Mouse (Mus musculus) urinary bladder, postnatal 10 days (tissue): ENCODE measurements around the gene Haus5.

ENCODE experiments used
- DNase-seq: peaks from one replicate; pipeline ENCODE4 v3.0.0; 2022; ENCODE audit warnings: low spot score

Haus5 gene

DNA sequence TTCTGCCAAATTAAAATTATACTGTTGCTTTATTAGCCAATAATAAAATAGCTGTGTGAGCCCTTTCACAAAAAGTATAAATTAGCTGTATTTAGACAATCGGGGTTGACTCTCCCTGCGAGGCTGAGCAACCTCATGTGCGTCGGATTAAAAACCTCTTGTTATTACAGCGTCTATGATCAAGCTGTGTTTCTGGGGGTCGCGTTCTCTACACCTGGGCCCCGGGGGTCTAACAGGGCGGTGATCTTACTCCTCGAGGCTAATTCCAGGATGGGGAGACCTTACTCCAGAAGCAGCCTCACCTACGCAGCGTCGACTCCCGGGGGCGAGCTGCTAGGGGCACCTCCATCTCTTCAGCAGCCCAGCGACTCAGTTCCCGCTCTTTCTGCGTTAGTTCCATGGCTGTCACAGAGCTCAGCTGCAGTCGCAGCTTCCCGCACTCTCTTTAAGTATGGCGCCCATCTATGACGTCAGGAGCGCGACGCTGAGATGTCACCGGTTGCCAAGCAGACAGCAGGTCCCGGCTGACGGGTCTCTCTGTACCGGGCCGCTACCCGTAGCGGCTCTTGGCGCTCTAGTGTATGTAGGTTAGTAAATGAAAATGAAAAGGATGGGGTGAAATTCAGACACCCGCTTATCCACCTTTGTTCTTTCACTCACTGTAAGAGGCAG, at the start of gene Haus5:
TSS of gene Haus5 (minus strand) at position 466 of the 672 bp plus-strand sequence.
- peak; percentile 65 for DNase-seq

GRCm38 (mm10) chr7:30711942-30712341, 47.1 kb upstream of the Haus5 start, which contains the start of gene Atp4a:
TSS of gene Atp4a (plus strand) at chr7:30712209.
- no peak for DNase-seq

DNA sequence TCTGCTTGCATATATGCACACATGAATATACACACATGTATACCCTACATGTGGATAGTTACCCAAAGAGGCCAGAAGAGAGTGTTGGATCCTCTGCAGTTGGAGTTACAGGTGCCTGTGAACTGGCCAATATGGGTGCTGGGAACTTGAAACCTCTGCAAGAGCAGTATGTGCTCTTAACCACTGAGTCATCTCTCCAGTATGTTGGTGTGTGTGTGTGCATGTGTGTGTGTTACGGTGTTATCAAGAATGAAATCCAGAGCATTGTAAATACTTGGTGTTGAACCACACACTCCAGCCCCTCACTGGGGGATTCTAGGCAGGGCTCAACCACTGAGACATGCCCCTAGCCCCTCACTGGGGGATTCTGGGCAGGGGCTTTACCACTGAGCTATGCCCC, 42.6 kb upstream of the Haus5 start:
- no peak for DNase-seq

- DNase-seq, result no peak
These were observed 41.6 kb upstream of the Haus5 start for GRCm38 (mm10) chr7:30706214-30706882.

- no peak for DNase-seq
These were observed 33.8 kb upstream of the Haus5 start, which contains the start of gene 2200002J24Rik for GRCm38 (mm10) chr7:30698589-30698988. TSS of gene 2200002J24Rik (plus strand) at chr7:30698926.

DNA sequence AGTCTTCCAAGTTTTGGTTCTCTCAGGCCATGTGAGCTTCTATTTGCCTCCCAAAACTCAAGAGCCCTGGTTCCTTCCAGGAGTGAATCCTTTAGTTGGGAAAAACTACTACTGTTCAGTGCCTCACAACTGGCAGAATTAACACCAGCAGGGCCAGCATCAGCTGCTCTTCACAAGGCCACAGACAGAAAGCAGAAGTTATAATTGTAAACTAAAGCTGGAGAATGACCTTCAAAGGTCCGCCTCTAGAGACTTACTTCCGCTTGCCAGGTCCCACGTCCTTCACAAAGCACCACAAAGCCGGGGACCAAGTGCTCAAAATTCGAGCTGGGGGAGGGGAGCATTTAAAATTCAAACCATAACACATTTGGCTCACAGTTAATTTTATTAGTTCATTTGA, 33.3 kb upstream of the Haus5 start:
- DNase-seq, result no peak

DNA sequence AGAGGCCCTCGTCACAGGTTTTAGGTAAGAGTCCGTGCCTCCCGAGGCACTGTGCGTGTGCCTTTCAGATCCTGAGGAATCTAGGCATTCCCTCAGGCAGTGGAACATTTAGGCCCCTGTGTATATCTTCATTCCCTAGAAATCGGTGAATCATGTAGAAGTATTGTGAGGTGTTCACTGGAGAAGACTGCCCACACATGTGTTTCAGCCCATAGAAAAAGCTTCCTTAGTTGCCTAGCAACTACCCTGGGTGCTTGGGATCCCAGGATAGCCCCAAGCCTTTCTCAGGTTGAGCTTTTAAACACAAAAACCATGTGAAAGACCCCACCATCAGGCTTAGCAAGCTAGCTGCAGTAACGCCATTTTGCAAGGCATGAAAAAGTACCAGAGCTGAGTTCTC, 23.5 kb upstream of the Haus5 start:
- no peak for DNase-seq

GRCm38 (mm10) chr7:30683425-30683824, 18.6 kb upstream of the Haus5 start:
- DNase-seq, result no peak

GRCm38 (mm10) chr7:30681897-30682296, 17.1 kb upstream of the Haus5 start:
- no peak for DNase-seq

GRCm38 (mm10) chr7:30678263-30678975, 13.6 kb upstream of the Haus5 start:
- DNase-seq, result no peak

- DNase-seq, result no peak
These were observed 6.7 kb upstream of the Haus5 start, which contains the start of gene Pmis2 for GRCm38 (mm10) chr7:30671480-30671879. TSS of gene Pmis2 (minus strand) at chr7:30671605.

DNA sequence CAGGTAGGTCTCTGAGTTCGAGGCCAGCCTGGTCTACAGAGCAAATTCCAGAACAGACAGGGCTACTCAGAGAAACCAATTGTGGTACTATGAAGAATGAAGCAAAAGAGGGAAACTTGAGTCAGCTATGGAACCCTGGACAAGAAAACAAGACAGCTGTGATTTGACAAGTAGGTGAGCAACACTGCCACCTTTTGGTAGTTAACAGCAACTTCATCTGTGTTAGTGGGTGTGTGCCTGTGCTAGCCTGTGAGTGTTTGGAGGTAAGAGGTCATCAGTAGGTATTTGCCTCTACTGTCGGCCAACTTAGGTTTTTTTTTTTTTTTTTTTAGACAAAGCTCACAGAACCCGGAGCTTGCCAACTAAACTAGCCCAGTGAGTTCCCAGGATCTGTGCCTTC, 4.4 kb upstream of the Haus5 start:
- no peak for DNase-seq

- DNase-seq, result no peak
These were observed 527 bp upstream of the Haus5 start for GRCm38 (mm10) chr7:30665321-30665720.

DNA sequence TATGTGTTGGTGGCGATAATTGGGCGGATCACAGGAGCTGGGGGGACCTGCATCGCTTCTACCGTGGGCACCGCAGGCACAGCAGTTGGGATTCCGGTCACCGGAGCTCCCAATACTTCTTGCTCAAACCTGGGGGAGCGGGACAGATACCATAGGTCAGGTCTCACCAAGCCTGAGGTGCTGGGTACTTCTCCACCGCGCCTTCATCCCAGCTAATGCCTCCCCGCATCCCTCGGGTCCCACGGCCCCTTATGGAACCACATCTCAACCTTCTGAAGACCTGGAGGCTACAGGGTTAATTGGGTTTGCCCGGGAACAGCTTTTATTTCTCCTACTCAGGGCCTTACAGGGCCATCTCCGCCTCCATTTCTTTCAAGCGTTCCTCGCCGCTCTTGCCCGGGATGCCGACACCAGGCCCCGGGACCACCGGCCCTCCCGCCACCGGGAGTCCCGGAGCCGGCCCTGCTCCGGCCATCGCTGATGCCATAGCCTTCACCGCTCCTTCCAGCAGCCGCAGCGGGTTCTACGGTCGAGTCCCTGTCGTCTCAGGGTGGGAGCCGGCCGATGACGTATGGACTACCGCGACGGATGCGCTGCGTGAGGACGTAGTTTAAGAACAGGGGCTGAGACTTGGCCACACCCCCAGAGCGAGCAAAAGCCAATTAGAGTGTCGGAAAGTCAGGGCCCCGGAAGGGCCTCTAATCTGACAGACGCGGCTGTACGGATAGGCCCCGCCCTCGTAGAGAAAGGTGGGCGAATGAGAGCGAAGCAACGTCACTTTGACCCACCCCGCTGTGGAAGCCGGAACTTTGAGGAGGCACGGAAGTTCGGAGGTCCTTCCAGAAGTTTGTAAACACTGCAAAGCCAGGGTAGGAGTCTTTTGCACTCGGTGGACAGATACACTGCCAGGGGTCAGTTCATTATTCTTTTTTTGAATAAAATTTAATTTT, 14.9 kb downstream of the Haus5 start, which contains the start of gene Rbm42:
TSS of gene Rbm42 (minus strand) at position 727 of the 950 bp plus-strand sequence.
- peak; percentile 90 for DNase-seq

DNA sequence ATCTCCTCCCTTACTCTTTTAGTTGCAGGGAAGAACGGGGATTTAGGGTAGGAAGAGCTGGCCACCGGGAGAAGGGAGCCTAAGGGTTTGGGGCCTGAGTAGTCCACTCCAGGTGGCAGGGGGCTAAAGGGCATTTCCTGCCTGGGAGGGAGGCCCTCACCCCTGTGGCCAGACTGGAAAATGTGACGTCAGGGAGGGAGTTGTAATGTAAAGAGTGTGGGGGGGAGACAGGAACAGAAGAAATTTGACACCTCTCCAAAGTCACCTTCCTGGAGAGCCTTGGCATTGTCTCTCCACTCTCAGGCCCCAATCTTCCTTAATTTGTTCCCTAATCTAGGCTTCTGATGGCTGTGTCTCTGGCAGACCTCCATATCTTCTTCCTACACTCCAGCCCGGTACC, 25.7 kb downstream of the Haus5 start:
- no peak for DNase-seq

DNA sequence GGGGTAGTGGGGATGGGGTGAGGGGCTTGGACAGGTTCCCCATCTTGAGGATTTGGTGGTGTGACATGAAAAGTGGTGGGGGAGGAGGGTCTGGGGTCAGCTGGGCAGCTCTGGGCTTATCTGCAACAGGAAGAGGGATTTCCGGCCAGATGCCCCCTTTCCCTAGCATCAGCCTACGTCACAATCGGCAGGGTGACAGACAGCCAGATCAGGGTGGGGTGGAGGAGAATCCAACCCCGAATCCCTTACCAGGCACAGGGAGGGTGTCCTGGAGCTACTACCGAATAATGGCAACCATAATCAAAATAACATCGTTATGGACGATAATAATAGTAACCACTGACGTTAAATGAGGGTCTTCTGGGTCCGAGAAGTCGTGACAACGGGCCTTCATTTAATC, 28.4 kb downstream of the Haus5 start:
- no peak for DNase-seq

DNA sequence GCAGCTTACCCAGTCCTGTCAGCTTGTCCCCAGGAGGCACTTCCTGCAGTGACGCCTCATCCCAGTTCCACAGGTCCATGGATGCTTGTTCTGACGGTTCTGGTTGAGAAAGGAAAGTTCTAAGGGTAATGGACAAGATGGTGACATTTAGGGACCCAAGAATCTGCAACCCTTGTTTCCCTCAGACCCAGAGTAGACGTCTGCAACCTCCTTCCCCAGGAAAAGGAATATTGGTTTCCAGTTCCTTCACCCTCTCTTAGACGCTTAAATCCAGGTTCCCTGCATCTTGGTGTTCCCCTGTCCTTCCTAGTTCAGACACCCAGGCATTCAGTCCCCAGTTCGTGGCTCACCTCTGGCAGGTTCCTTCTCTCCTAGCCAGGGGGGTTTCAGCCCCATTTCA, 29.0 kb downstream of the Haus5 start, which contains the start of gene Etv2:
TSS of gene Etv2 (minus strand) at position 101 of the 400 bp plus-strand sequence.
- DNase-seq, result no peak

- DNase-seq, result no peak
These were observed 30.2 kb downstream of the Haus5 start for GRCm38 (mm10) chr7:30634621-30635020.

- no peak for DNase-seq
These were observed 30.9 kb downstream of the Haus5 start for GRCm38 (mm10) chr7:30633762-30634412.

DNA sequence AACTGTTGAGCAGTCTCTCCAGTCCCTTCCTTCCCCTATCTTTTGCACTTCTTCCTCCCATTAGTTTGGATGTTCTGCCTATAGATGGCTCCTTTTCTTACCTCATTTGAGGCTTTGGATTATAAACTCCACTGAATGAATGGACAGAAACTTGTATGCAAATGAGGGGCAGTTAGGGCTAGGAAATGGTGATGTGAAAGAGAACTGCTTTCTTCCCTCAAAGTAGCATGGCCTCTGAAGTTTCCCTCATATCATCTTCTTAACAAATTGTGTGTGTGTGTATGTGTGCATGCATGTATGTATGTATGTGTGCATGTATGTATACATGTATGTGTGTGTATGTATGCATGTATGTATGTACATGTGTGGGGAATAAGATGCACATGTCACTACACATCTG, 35.8 kb downstream of the Haus5 start:
- DNase-seq, result no peak

DNA sequence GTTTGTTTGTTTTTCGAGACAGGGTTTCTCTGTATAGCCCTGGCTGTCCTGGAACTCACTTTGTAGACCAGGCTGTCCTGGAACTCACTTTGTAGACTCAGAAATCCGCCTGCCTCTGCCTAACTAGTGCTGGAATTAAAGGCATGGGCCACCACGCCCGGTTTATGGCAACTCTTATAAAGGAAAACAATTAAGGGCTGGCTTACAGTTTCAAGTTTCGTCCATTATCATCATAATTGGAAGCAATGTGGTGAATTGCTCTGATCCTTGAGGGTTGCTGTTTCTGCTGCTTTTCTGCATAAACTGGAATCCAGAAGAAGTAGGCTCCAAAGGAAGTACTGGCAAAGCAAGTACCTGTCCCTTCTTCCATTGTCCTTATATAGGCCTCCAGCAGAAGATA, 38.1 kb downstream of the Haus5 start:
- DNase-seq, result no peak
